Mouse (Mus musculus): ENCODE results near the gene Rnf214. TPM values are rescaled to one million over a fixed set of nuclear protein-coding genes. Genes with fewer than 3 reads are reported as not detected.
"Not testable (repeated sequence)": the region's sequence is repeated elsewhere in the genome, so short reads cannot be mapped to it uniquely, and the experiment has no call there.

Rnf214 gene
- polyA plus RNA-seq, 1 experiment, result 40.5 TPM

GRCm38 (mm10) chr9:45851330-45851729 is 55.4 kb downstream of the Rnf214 start:
- Histone ChIP-seq H3K9ac (ENCODE audit: low read depth, poor library complexity, severe bottlenecking) (no peak overlapping the region), H3K9me3 (replicated peaks; ENCODE audit: control insufficient read depth, insufficient read depth, low read length, poor library complexity, severe bottlenecking) (no peaks in the 10 kb centered on the region), H3K27me3 (ENCODE audit: control insufficient read depth, insufficient read depth, low read length, poor library complexity, severe bottlenecking) (no peaks in the 10 kb centered on the region), H3K36me3 (ENCODE audit: control insufficient read depth, insufficient read depth, low read length, poor library complexity, severe bottlenecking) (no peaks in the 10 kb centered on the region), H3K4me3 (ENCODE audit: low read depth, low read length) (no peak overlapping the region), H3K27ac (ENCODE audit: insufficient read depth, low read length) (no peak overlapping the region), H3K4me1 (ENCODE audit: control insufficient read depth, insufficient read depth, low read length) (peaks cover 7% of the 10 kb centered on the region)
- no peak for TF ChIP-seq EP300 (IDR thresholded peaks at IDR 0.05; ENCODE audit: insufficient read depth, low read depth, low read length)
- no peak for TF ChIP-seq CTCF (IDR thresholded peaks at IDR 0.05; ENCODE audit: low read depth, low read length)
- TF ChIP-seq POLR2A (IDR thresholded peaks at IDR 0.05; ENCODE audit: insufficient read depth, low read length), result no peak

GRCm38 (mm10) chr9:45850528-45851155 is 56.1 kb downstream of the Rnf214 start:
- H3K9ac ChIP-seq (ENCODE audit: low read depth, poor library complexity, severe bottlenecking), result no peak overlapping the region
- no peaks in the 10 kb centered on the region for H3K36me3 ChIP-seq (ENCODE audit: control insufficient read depth, insufficient read depth, low read length, poor library complexity, severe bottlenecking)
- TF ChIP-seq POLR2A (IDR thresholded peaks at IDR 0.05; ENCODE audit: insufficient read depth, low read length) (no peak), EP300 (IDR thresholded peaks at IDR 0.05; ENCODE audit: insufficient read depth, low read depth, low read length) (no peak), CTCF (IDR thresholded peaks at IDR 0.05; ENCODE audit: low read depth, low read length) (no peak)
- H3K4me3 ChIP-seq (ENCODE audit: low read depth, low read length), result no peak overlapping the region
- peaks cover 7% of the 10 kb centered on the region for H3K4me1 ChIP-seq (ENCODE audit: control insufficient read depth, insufficient read depth, low read length)
- no peak overlapping the region for H3K27ac ChIP-seq (ENCODE audit: insufficient read depth, low read length)
- no peaks in the 10 kb centered on the region for H3K9me3 ChIP-seq (replicated peaks; ENCODE audit: control insufficient read depth, insufficient read depth, low read length, poor library complexity, severe bottlenecking)
- no peaks in the 10 kb centered on the region for H3K27me3 ChIP-seq (ENCODE audit: control insufficient read depth, insufficient read depth, low read length, poor library complexity, severe bottlenecking)

DNA sequence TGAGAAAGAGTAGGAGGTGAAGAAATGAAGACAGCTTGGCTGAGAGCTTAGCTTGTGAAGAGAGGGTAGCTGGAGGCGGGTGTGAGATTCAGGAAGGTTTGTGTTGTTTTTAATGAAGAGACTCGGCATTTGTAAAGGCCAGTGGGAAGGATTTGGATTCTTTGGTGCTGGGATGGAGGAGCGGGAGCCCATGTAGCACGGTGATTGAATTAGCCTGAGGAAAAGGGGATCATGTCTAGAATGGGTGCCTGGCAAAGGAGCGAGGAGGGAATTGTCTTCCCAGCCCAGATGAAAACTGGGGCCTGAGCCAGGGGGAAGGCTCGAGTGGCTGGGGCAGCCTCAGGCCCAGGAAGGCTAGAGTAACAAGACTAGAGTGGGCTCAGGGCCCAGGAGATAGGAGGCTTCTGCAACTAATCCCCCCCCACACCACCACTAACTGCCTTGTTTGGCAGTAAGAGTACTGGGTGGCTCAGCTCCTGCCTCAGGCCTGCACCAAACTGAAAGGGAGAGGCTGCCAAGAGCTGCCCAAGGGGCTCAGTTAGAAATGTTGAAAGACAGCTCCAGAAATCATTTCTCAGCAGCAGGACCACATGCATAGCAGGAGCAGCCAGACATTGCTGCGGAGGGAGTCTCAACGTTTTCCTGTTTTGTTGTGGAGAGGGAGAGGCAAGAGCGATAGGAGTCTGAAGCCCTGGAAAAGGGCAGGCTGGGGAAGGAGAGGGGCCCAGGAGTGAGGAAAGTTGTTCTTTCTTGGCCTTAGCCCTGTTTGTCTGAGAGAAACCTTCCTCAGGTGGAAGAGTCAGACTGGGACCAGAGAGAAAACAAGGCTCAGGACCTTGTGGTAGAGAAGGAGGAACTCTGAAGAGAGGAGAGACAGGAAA is 56.9 kb downstream of the Rnf214 start:
- Histone ChIP-seq H3K4me1 (ENCODE audit: control insufficient read depth, insufficient read depth, low read length) (peaks cover 9% of the 10 kb centered on the region), H3K27me3 (ENCODE audit: control insufficient read depth, insufficient read depth, low read length, poor library complexity, severe bottlenecking) (no peaks in the 10 kb centered on the region), H3K36me3 (ENCODE audit: control insufficient read depth, insufficient read depth, low read length, poor library complexity, severe bottlenecking) (no peaks in the 10 kb centered on the region), H3K9ac (ENCODE audit: low read depth, poor library complexity, severe bottlenecking) (no peak overlapping the region), H3K27ac (ENCODE audit: insufficient read depth, low read length) (no peak overlapping the region), H3K4me3 (ENCODE audit: low read depth, low read length) (no peak overlapping the region), H3K9me3 (replicated peaks; ENCODE audit: control insufficient read depth, insufficient read depth, low read length, poor library complexity, severe bottlenecking) (no peaks in the 10 kb centered on the region)
- TF ChIP-seq CTCF (IDR thresholded peaks at IDR 0.05; ENCODE audit: low read depth, low read length) (no peak), EP300 (IDR thresholded peaks at IDR 0.05; ENCODE audit: insufficient read depth, low read depth, low read length) (no peak), POLR2A (IDR thresholded peaks at IDR 0.05; ENCODE audit: insufficient read depth, low read length) (no peak)

DNA sequence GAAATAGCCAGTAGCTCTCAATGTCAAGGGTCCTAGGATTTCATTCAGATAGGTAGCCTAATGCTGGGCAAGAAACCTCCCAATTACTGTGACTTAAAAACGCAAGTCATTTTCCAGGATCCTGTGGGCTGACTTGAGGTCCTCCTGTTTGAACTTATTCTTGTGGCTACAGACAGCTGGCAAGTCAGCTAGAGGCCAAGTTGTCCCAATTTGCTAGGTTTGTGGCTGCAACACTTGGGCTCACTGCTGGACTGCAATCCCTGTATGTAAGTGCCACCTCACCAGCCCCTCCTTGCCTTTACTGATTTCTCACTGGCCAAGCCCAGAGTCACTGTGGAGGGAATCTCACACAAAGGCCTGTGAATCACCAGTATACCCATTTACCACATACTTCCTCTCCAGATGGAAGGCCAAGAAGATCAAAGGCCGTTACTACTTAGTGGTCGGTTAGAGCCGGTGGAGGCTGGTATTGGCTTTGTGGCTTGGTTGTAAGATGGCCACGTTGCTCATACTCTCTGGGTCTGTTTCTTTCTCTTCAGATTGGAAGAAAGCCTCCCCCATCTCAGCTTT is 59.7 kb downstream of the Rnf214 start:
- no peak for TF ChIP-seq CTCF (IDR thresholded peaks at IDR 0.05; ENCODE audit: low read depth, low read length)
- Histone ChIP-seq H3K27me3 (ENCODE audit: control insufficient read depth, insufficient read depth, low read length, poor library complexity, severe bottlenecking) (no peaks in the 10 kb centered on the region), H3K4me1 (ENCODE audit: control insufficient read depth, insufficient read depth, low read length) (peaks cover 9% of the 10 kb centered on the region), H3K9me3 (replicated peaks; ENCODE audit: control insufficient read depth, insufficient read depth, low read length, poor library complexity, severe bottlenecking) (no peaks in the 10 kb centered on the region), H3K36me3 (ENCODE audit: control insufficient read depth, insufficient read depth, low read length, poor library complexity, severe bottlenecking) (no peaks in the 10 kb centered on the region), H3K27ac (ENCODE audit: insufficient read depth, low read length) (0 out of 2 replicates have a peak overlapping the region, but pooled peaks have one; percentile 77), H3K9ac (ENCODE audit: low read depth, poor library complexity, severe bottlenecking) (no peak overlapping the region), H3K4me3 (ENCODE audit: low read depth, low read length) (no peak overlapping the region)

- peaks cover 11% of the 10 kb centered on the region for H3K4me1 ChIP-seq (ENCODE audit: control insufficient read depth, insufficient read depth, low read length)
- H3K27me3 ChIP-seq (ENCODE audit: control insufficient read depth, insufficient read depth, low read length, poor library complexity, severe bottlenecking); H3K4me3 ChIP-seq (ENCODE audit: low read depth, low read length); H3K27ac ChIP-seq (ENCODE audit: insufficient read depth, low read length); H3K36me3 ChIP-seq (ENCODE audit: control insufficient read depth, insufficient read depth, low read length, poor library complexity, severe bottlenecking); H3K9me3 ChIP-seq (replicated peaks; ENCODE audit: control insufficient read depth, insufficient read depth, low read length, poor library complexity, severe bottlenecking); H3K9ac ChIP-seq (ENCODE audit: low read depth, poor library complexity, severe bottlenecking): not testable (repeated sequence)
Observed at GRCm38 (mm10) chr9:45846176-45846575, 60.5 kb downstream of the Rnf214 start.

DNA sequence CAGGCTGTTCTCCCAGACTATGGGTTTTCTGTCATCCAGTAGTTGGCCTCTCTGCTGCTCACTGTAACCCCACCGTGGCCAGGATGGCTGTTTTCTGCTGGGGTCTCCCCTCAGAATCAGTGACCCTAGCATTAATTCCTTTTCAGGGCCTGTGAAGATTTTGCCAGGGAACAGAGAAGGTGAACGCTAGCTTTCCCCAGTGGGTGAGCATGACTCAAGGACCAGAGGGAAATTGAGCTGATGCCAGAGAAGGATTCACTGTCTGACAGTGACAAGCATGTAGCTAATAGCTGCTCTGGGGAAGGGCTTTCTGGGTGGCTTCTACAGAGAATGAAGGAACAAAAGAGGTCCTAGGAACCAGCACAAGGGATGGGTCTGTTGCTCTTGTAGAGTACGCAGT is 61.2 kb downstream of the Rnf214 start:
- no peak overlapping the region for H3K27ac ChIP-seq (ENCODE audit: insufficient read depth, low read length)
- no peak for TF ChIP-seq CTCF (IDR thresholded peaks at IDR 0.05; ENCODE audit: low read depth, low read length)
- TF ChIP-seq POLR2A (IDR thresholded peaks at IDR 0.05; ENCODE audit: insufficient read depth, low read length), result no peak
- no peak for TF ChIP-seq EP300 (IDR thresholded peaks at IDR 0.05; ENCODE audit: insufficient read depth, low read depth, low read length)
- H3K4me1 ChIP-seq (ENCODE audit: control insufficient read depth, insufficient read depth, low read length), result peaks cover 6% of the 10 kb centered on the region
- no peaks in the 10 kb centered on the region for H3K9me3 ChIP-seq (replicated peaks; ENCODE audit: control insufficient read depth, insufficient read depth, low read length, poor library complexity, severe bottlenecking)
- no peak overlapping the region for H3K4me3 ChIP-seq (ENCODE audit: low read depth, low read length)
- no peak overlapping the region for H3K9ac ChIP-seq (ENCODE audit: low read depth, poor library complexity, severe bottlenecking)
- H3K27me3 ChIP-seq (ENCODE audit: control insufficient read depth, insufficient read depth, low read length, poor library complexity, severe bottlenecking), result no peaks in the 10 kb centered on the region
- no peaks in the 10 kb centered on the region for H3K36me3 ChIP-seq (ENCODE audit: control insufficient read depth, insufficient read depth, low read length, poor library complexity, severe bottlenecking)

Measured in ES-Bruce4 (cell line).